Mouse (Mus musculus): ENCODE data around the gene Zfp513.

DNA sequence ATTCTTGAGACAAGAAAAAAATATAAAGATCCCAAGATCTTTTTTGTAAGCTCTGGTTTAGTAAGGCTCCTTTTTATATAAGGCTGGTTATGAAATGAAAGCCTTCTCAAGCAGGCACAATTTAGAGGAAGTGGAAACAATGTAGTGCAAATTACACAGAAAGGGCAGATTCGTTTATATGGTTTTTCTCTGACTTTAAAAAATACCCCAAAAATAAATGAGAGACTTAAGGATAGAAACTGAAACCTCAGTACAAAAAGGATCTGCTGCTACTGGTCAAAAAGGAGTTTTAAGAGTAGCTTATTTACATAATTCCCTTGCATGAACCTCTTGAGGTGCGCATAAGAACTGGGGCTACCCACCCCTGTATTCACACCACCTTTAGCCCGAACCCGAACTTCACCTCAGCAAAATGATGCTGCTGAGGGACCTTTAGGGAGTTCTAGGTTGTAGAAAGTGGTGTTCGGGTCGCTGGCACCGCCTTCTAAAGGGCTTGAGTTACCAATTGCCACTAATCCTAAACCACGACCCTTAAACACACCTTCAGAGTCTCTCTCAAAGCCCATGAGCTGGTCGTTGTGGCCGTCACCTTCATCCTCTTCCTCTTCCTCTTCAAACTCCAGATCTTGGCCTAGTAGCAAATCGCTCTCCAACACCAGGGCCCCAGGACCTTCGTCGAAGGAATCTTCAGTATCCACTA lies 911 bp downstream of the Zfp513 start:
- no peak for TF ChIP-seq POLR2A (IDR thresholded peaks at IDR 0.05; ENCODE audit: low read depth, low read length)
- TF ChIP-seq ZKSCAN1 (IDR thresholded peaks at IDR 0.05; ENCODE audit: borderline replicate concordance, low read depth, low read length): no peak

All from CH12.LX (cell line).